Mouse (Mus musculus): ENCODE results near the gene Mlycd.

Mlycd gene

GRCm38 (mm10) chr8:119456045-119456444, 61.4 kb downstream of the Mlycd start:
- peak in 1 of 2 experiments; percentile 4 for DNase-seq (ENCODE audit: inconsistent age in 2 of 2, low spot score in 1 of 2)

GRCm38 (mm10) chr8:119459724-119460123, 65.0 kb downstream of the Mlycd start:
- peak in 1 of 2 experiments; percentile 27 for DNase-seq (ENCODE audit: inconsistent age in 2 of 2, low spot score in 1 of 2)
